Mouse (Mus musculus) cortical plate, adult 2 months (tissue): ENCODE results near the gene Mob3c.

Experiments used
- CTCF ChIP-seq: fragments of 200-500 bp; IDR thresholded peaks from 2 replicates; pipeline ENCODE4 v1.5.1; 2011; ENCODE audit warnings: mild to moderate bottlenecking, control low read depth, low read length; ENCODE audit not compliant: insufficient read depth; ENCODE audit errors: extremely low read depth
- POLR2A ChIP-seq: fragments of 200-500 bp; IDR thresholded peaks from 2 replicates; pipeline ENCODE4 v1.6.1; 2011; ENCODE audit warnings: mild to moderate bottlenecking, low read length, control low read depth; ENCODE audit not compliant: insufficient read depth; ENCODE audit errors: extremely low read depth

DNA sequence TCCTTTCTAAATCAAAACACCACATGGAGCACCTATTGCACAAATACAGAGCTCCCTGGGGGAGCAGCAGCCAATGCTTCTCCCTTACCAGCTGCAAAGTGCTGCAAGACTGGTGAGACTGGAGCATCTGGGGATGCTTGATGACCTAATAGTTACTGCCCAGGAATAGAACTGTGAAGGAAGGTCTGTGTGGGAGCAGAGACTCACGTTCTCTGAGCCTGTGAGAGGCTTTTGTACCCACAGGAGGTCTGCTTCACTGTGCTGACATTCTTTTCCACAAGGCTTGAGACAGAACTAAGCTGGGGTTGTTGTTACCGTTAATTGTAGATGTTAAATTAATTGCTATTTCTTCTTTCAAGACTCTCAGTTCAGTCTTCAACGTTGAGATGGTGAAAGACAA is 37.0 kb upstream of the Mob3c start:
- TF ChIP-seq CTCF (no peak), POLR2A (no peak)
